In genomic region chr9:58043496-58044017, GRCm38 (mm10) we compare ENCODE assay signal across 14 mouse cellular contexts. TPM values are rescaled to one million over a fixed set of nuclear protein-coding genes. Genes with fewer than 3 reads are reported as not detected.
DNase-seq lines count a peak whose midpoint lies in the region; ATAC-seq lines count a peak whose summit lies in the region.
"Had no signal": no experiment of that assay in that cellular context is flagged by ENCODE, and none has a peak within 500 bp of the region (broad histone marks: within the 10 kb centered on the region; RNA-seq: fewer than 3 reads in every experiment).

No protein-coding gene starts in this region.

- H3K9ac ChIP-seq in midbrain, embryonic 12.5 days (replicated peaks): no peak overlapping the region
- no peak overlapping the region for H3K9ac ChIP-seq in intestine, embryonic 15.5 days
- H3K9ac ChIP-seq: heart, embryonic 15.5 days had no signal

- peaks cover 54% of the 10 kb centered on the region for H3K27me3 ChIP-seq in embryonic facial prominence, embryonic 10.5 days (replicated peaks; ENCODE audit: low read depth, poor library complexity, severe bottlenecking)
- peaks cover 42% of the 10 kb centered on the region for H3K27me3 ChIP-seq in midbrain, embryonic 12.5 days
- no peaks in the 10 kb centered on the region for H3K27me3 ChIP-seq in intestine, embryonic 15.5 days (replicated peaks)

- H3K9me3 ChIP-seq in embryonic facial prominence, embryonic 10.5 days: no peaks in the 10 kb centered on the region
- no peaks in the 10 kb centered on the region for H3K9me3 ChIP-seq in midbrain, embryonic 12.5 days
- no peaks in the 10 kb centered on the region for H3K9me3 ChIP-seq in intestine, embryonic 15.5 days
- H3K9me3 ChIP-seq: heart, embryonic 15.5 days had no signal

- H3K27ac ChIP-seq in embryonic facial prominence, embryonic 10.5 days (replicated peaks): peak overlapping the region; percentile 83
- H3K27ac ChIP-seq in midbrain, embryonic 12.5 days (replicated peaks): peak overlapping the region; percentile 81
- H3K27ac ChIP-seq in intestine, embryonic 15.5 days: no peak overlapping the region
- H3K27ac ChIP-seq: heart, embryonic 15.5 days had no signal

- DNase-seq in adrenal gland, postnatal 10 days: peak; percentile 47
- no peak for DNase-seq in adrenal gland, postnatal 36 days
- DNase-seq in embryonic facial prominence, embryonic 10.5 days (ENCODE audit: low spot score): no peak
- DNase-seq in gastrocnemius, postnatal 4 days (ENCODE audit: low spot score in 2 of 2): peak; percentile 63 to 84
- DNase-seq in layer of hippocampus, postnatal 25 days (ENCODE audit: extremely low spot score in 1 of 2, low spot score in 1 of 2): no peak
- DNase-seq in adrenal gland, postnatal 4 days (ENCODE audit: low spot score in 2 of 2): no peak
- DNase-seq: cerebellum, postnatal 14 days; right cerebral cortex, postnatal 14 days; thymus, postnatal 14 days had no signal

- H3K36me3 ChIP-seq in embryonic facial prominence, embryonic 10.5 days (replicated peaks): no peaks in the 10 kb centered on the region
- no peaks in the 10 kb centered on the region for H3K36me3 ChIP-seq in midbrain, embryonic 12.5 days
- H3K36me3 ChIP-seq in intestine, embryonic 15.5 days: no peaks in the 10 kb centered on the region
- H3K36me3 ChIP-seq: heart, embryonic 15.5 days had no signal

- peaks cover 98% of the 10 kb centered on the region for H3K4me1 ChIP-seq in embryonic facial prominence, embryonic 10.5 days
- peaks cover 98% of the 10 kb centered on the region for H3K4me1 ChIP-seq in midbrain, embryonic 12.5 days
- peaks cover 15% of the 10 kb centered on the region for H3K4me1 ChIP-seq in intestine, embryonic 15.5 days (replicated peaks)

- no peak overlapping the region for H3K4me2 ChIP-seq in midbrain, embryonic 12.5 days (replicated peaks)
- no peak overlapping the region for H3K4me2 ChIP-seq in intestine, embryonic 15.5 days (replicated peaks)
- H3K4me2 ChIP-seq: heart, embryonic 15.5 days had no signal

- no peak for ATAC-seq in midbrain, embryonic 12.5 days (ENCODE audit: low FRiP score, low read depth)
- no peak for ATAC-seq in intestine, embryonic 15.5 days

- no peak overlapping the region for H3K4me3 ChIP-seq in embryonic facial prominence, embryonic 10.5 days
- H3K4me3 ChIP-seq in midbrain, embryonic 12.5 days: no peak overlapping the region
- H3K4me3 ChIP-seq in intestine, embryonic 15.5 days (replicated peaks): no peak overlapping the region
- H3K4me3 ChIP-seq: heart, embryonic 15.5 days had no signal

- WGBS in embryonic facial prominence, embryonic 10.5 days: 87% methylated on average over 10 of the region's 10 CpGs
- 80% methylated on average over 10 of the region's 10 CpGs for WGBS in midbrain, embryonic 12.5 days
- 86% methylated on average over 10 of the region's 10 CpGs for WGBS in intestine, embryonic 15.5 days

RNA-seq across cellular contexts. Expression of gene Stra6, which starts 20.0 kb away (rescaled TPM):
- 1 to 10 TPM; 1.1 to 1.3 TPM for total RNA-seq in adrenal gland, postnatal 10 days (2021)
- 1 to 10 TPM; 1.2 to 2.1 TPM for total RNA-seq in adrenal gland, postnatal 36 days (2021)
- polyA plus RNA-seq in embryonic facial prominence, embryonic 10.5 days (2016; fragmentation: Nextera tagmentation; extraction: Ambion mirVana): 33.6 and 47.2 TPM in 2 replicates
- total RNA-seq in gastrocnemius, postnatal 4 days (2021): 1 to 10 TPM in 1 of 2 experiments, under 1 TPM in 1; 0.74 to 1.1 TPM
- polyA plus RNA-seq in midbrain, embryonic 12.5 days (2016; fragmentation: Nextera tagmentation; extraction: Ambion mirVana): 8.6 and 9.1 TPM in 2 replicates
- polyA plus RNA-seq in intestine, embryonic 15.5 days (2015; fragmentation: Nextera tagmentation; extraction: Ambion mirVana): 4.5 and 4.6 TPM in 2 replicates
- 10 to 100 TPM in 1 of 2 experiments, 1 to 10 TPM in 1; 9.3 to 12.9 TPM for total RNA-seq in layer of hippocampus, postnatal 25 days (2021)
- 1 to 10 TPM in 1 of 2 experiments, under 1 TPM in 1; 0.90 to 2.2 TPM for total RNA-seq in adrenal gland, postnatal 4 days (2021)
- total RNA-seq: MEL had no signal
- polyA plus RNA-seq: liver, embryonic 16.5 days had no signal

RNA-seq across cellular contexts. Expression of gene Cyp11a1, which starts 37.3 kb away (rescaled TPM):
- 1,000 to 10,000 TPM; 1,564 to 1,873 TPM for total RNA-seq in adrenal gland, postnatal 10 days (2021)
- total RNA-seq in adrenal gland, postnatal 36 days (2021): 1,000 to 10,000 TPM; 6,616 to 8,202 TPM
- polyA plus RNA-seq in embryonic facial prominence, embryonic 10.5 days (2016; fragmentation: Nextera tagmentation; extraction: Ambion mirVana): not detected in 2 replicates
- 1 to 10 TPM; 5.4 TPM for total RNA-seq in gastrocnemius, postnatal 4 days (2021)
- 0.42 TPM in 1 of 2 replicates, not detected in the other for polyA plus RNA-seq in midbrain, embryonic 12.5 days (2016; fragmentation: Nextera tagmentation; extraction: Ambion mirVana)
- polyA plus RNA-seq in intestine, embryonic 15.5 days (2015; fragmentation: Nextera tagmentation; extraction: Ambion mirVana): 9.3 and 22.1 TPM in 2 replicates
- 1 to 10 TPM; 1.1 to 3.1 TPM for total RNA-seq in layer of hippocampus, postnatal 25 days (2021)
- total RNA-seq in adrenal gland, postnatal 4 days (2021): 1,000 to 10,000 TPM; 2,307 to 2,341 TPM
- total RNA-seq: MEL had no signal

Comparison
In these comparisons a context has a peak if more than half of its experiments do, and no peak if none do; other contexts are left out.
1. DNase-seq: peak in adrenal gland, postnatal 10 days (single experiment) and gastrocnemius, postnatal 4 days (2 of 2); none in adrenal gland, postnatal 36 days (0 of 2), embryonic facial prominence, embryonic 10.5 days (single experiment), layer of hippocampus, postnatal 25 days (0 of 2) and adrenal gland, postnatal 4 days (0 of 2).
2. RNA of gene Cyp11a1, which starts 37.3 kb away (total RNA-seq): 6,616 to 8,202 TPM in adrenal gland, postnatal 36 days, 2,307 to 2,341 TPM in adrenal gland, postnatal 4 days and 1,564 to 1,873 TPM in adrenal gland, postnatal 10 days; 5.4 TPM in gastrocnemius, postnatal 4 days and 1.1 to 3.1 TPM in layer of hippocampus, postnatal 25 days; every median in the first group is over 100 times any median in the second.